Mouse (Mus musculus) hindbrain, postnatal 0 days (tissue): ENCODE results near the gene Ttll9. TPM values are rescaled to one million over a fixed set of nuclear protein-coding genes. Genes with fewer than 3 reads are reported as not detected.

Experiments
- ATAC-seq: fragments of 200-750 bp; cut with Nextera tagmentation; 2 replicates; pipeline ENCODE4 v1.8.0; 2017; ENCODE audit warnings: mild to moderate bottlenecking, moderate TSS enrichment, moderate library complexity
- DNase-seq: peaks from one replicate; pipeline ENCODE4 v3.0.0-alpha.2; 2015; ENCODE audit warnings: low spot score
- H3K27ac ChIP-seq: fragments of 300-500 bp; sonication (generic); 2 replicates; pipeline ENCODE4 v1.5.1; 2014; ENCODE audit warnings: mild to moderate bottlenecking
- H3K27me3 ChIP-seq: fragments of 300-500 bp; sonication (generic); 2 replicates; pipeline ENCODE4 v1.6.1; 2014; ENCODE audit warnings: low read length, mixed read lengths; ENCODE audit not compliant: insufficient read depth
- H3K36me3 ChIP-seq: fragments of 300-500 bp; sonication (generic); 2 replicates; pipeline ENCODE4 v1.6.1; 2014; ENCODE audit warnings: low read length, mixed read lengths; ENCODE audit not compliant: insufficient read depth
- H3K4me1 ChIP-seq: fragments of 300-500 bp; sonication (generic); 2 replicates; pipeline ENCODE4 v1.6.1; 2014; ENCODE audit warnings: antibody characterized with exemption, low read length, mixed read lengths; ENCODE audit not compliant: insufficient read depth
- H3K4me2 ChIP-seq: fragments of 300-500 bp; sonication (generic); 2 replicates; pipeline ENCODE4 v1.6.1; 2014; ENCODE audit warnings: low read depth, mild to moderate bottlenecking, low read length, moderate library complexity, mixed read lengths
- H3K4me3 ChIP-seq: fragments of 300-500 bp; sonication (generic); 2 replicates; pipeline ENCODE4 v1.5.1; 2014; ENCODE audit warnings: low read length
- H3K9ac ChIP-seq: fragments of 300-500 bp; sonication (generic); replicated peaks from 2 replicates; pipeline ENCODE4 v1.6.1; 2014; ENCODE audit warnings: mild to moderate bottlenecking, low read length, moderate library complexity, mixed read lengths
- H3K9me3 ChIP-seq: fragments of 300-500 bp; sonication (generic); 2 replicates; pipeline ENCODE4 v1.6.1; 2016; ENCODE audit warnings: low read length, mixed read lengths
- CTCF ChIP-seq: IDR thresholded peaks from 2 replicates; pipeline ENCODE4 v1.5.1; 2016; ENCODE audit warnings: antibody characterized with exemption, control low read depth, low read depth
- WGBS: fragments of 180-500 bp; shearing (Covaris S2); extraction: QIAGEN DNeasy Blood & Tissue Kit; methylation state at CpG from one replicate; pipeline ENCODE4 v1.1.7; 2014; 5-methylcytosine and 5-hydroxymethylcytosine counted together
- polyA plus RNA-seq: library from polyadenylated mRNA; unstranded; fragments of >200 nt; fragmentation: Nextera tagmentation; extraction: Ambion mirVana; gene quantifications from 2 replicates; pipeline ENCODE4 v1.2.1, GENCODE M21; 2015
- total RNA-seq: library from RNA; depleted of rRNA; stranded (reverse); fragments of >200 nt; gene quantifications from 2 replicates; pipeline ENCODE4 v1.2.3, GENCODE M21; 2014; rRNA removed

Ttll9 gene
- total and polyA plus RNA-seq, 2 experiments from 2014 or later: 5.9 to 7.3 TPM

GRCm38 (mm10) chr2:153053896-153054295 lies 91.6 kb downstream of the Ttll9 start:
- Histone ChIP-seq H3K4me3 (no peak overlapping the region), H3K27me3 (no peaks in the 10 kb centered on the region), H3K9ac (no peak overlapping the region), H3K9me3 (no peaks in the 10 kb centered on the region), H3K4me2 (no peak overlapping the region), H3K27ac (no peak overlapping the region), H3K4me1 (peaks cover 8% of the 10 kb centered on the region), H3K36me3 (peaks cover 7% of the 10 kb centered on the region; the same call in 1 of the 2 replicates)
- no peak for TF ChIP-seq CTCF
- DNase-seq (no peak), ATAC-seq (no peak)
- 89% methylated on average over 8 of the region's 8 CpGs for WGBS

- H3K9ac ChIP-seq: no peak overlapping the region
- peak; percentile 48 for TF ChIP-seq CTCF
- ATAC-seq (no peak), DNase-seq (no peak)
- peaks cover 7% of the 10 kb centered on the region; the same call in 1 of the 2 replicates for H3K36me3 ChIP-seq
- no peak overlapping the region for H3K27ac ChIP-seq
- 59% methylated on average over 6 of the region's 6 CpGs for WGBS
- no peaks in the 10 kb centered on the region for H3K9me3 ChIP-seq
- no peaks in the 10 kb centered on the region for H3K27me3 ChIP-seq
- no peaks in the 10 kb centered on the region for H3K4me1 ChIP-seq
- no peak overlapping the region for H3K4me3 ChIP-seq
- H3K4me2 ChIP-seq: no peak overlapping the region
These were observed 93.1 kb downstream of the Ttll9 start for GRCm38 (mm10) chr2:153055270-153055920.

Other genes with a start within 250 kb of the Ttll9 start
- 142 and 198 TPM in 2 replicates for gene Id1, start 226.2 kb upstream of the Ttll9 start, total RNA-seq
- 99.3 and 104 TPM in 2 replicates for gene Id1, start 226.2 kb upstream of the Ttll9 start, polyA plus RNA-seq
- gene Cox4i2, start 208.3 kb upstream of the Ttll9 start, total RNA-seq: 2.1 and 7.1 TPM in 2 replicates
- 4.8 and 6.1 TPM in 2 replicates for gene Cox4i2, start 208.3 kb upstream of the Ttll9 start, polyA plus RNA-seq
- gene Bcl2l1, start 130.8 kb upstream of the Ttll9 start, total RNA-seq: 130 and 135 TPM in 2 replicates
- 110 and 123 TPM in 2 replicates for gene Bcl2l1, start 130.8 kb upstream of the Ttll9 start, polyA plus RNA-seq
- 8.1 and 15.6 TPM in 2 replicates for gene Tpx2, start 114.5 kb upstream of the Ttll9 start, total RNA-seq
- 14.3 and 21.0 TPM in 2 replicates for gene Tpx2, start 114.5 kb upstream of the Ttll9 start, polyA plus RNA-seq
- 0.14 and 0.58 TPM in 2 replicates for gene Mylk2, start 51.1 kb upstream of the Ttll9 start, total RNA-seq
- 0.08 and 0.20 TPM in 2 replicates for gene Mylk2, start 51.1 kb upstream of the Ttll9 start, polyA plus RNA-seq
- gene Foxs1, start 29.3 kb upstream of the Ttll9 start, total RNA-seq: 2.5 and 5.0 TPM in 2 replicates
- 2.8 TPM in 2 replicates for gene Foxs1, start 29.3 kb upstream of the Ttll9 start, polyA plus RNA-seq
- 32.0 and 47.0 TPM in 2 replicates for gene Dusp15, start 10.8 kb upstream of the Ttll9 start, total RNA-seq
- gene Dusp15, start 10.8 kb upstream of the Ttll9 start, polyA plus RNA-seq: 20.8 and 21.2 TPM in 2 replicates
- gene Pdrg1, start 52.9 kb downstream of the Ttll9 start, total RNA-seq: 45.3 and 85.8 TPM in 2 replicates
- gene Pdrg1, start 52.9 kb downstream of the Ttll9 start, polyA plus RNA-seq: 221 and 224 TPM in 2 replicates
- gene Xkr7, start 69.4 kb downstream of the Ttll9 start, total RNA-seq: 65.0 and 74.1 TPM in 2 replicates
- gene Xkr7, start 69.4 kb downstream of the Ttll9 start, polyA plus RNA-seq: 1.5 and 1.6 TPM in 2 replicates
- 3.9 and 4.7 TPM in 2 replicates for gene Ccm2l, start 103.5 kb downstream of the Ttll9 start, total RNA-seq
- 1.3 TPM in 2 replicates for gene Ccm2l, start 103.5 kb downstream of the Ttll9 start, polyA plus RNA-seq
- gene Hck, start 146.0 kb downstream of the Ttll9 start, total RNA-seq: 12.2 and 17.0 TPM in 2 replicates
- 8.6 and 8.7 TPM in 2 replicates for gene Hck, start 146.0 kb downstream of the Ttll9 start, polyA plus RNA-seq
- gene Tm9sf4, start 198.8 kb downstream of the Ttll9 start, total RNA-seq: 61.4 and 70.4 TPM in 2 replicates
- 73.0 and 80.0 TPM in 2 replicates for gene Tm9sf4, start 198.8 kb downstream of the Ttll9 start, polyA plus RNA-seq